15 mouse cellular contexts compared by ENCODE assay signal in genomic region chr12:32489415-32490139, GRCm38 (mm10).
A peak's percentile ranks its signal among the peaks of the same experiment; 100 is the strongest.
DNase-seq lines count a peak whose midpoint lies in the region; ATAC-seq lines count a peak whose summit lies in the region.
"Had no signal": no experiment of that assay in that cellular context is flagged by ENCODE, and none has a peak within 500 bp of the region (broad histone marks: within the 10 kb centered on the region; RNA-seq: fewer than 3 reads in every experiment).

No protein-coding gene starts in this region.

- no peaks in the 10 kb centered on the region for H3K4me1 ChIP-seq in forebrain, embryonic 13.5 days
- no peaks in the 10 kb centered on the region for H3K4me1 ChIP-seq in forebrain, embryonic 10.5 days
- H3K4me1 ChIP-seq: limb, embryonic 15.5 days had no signal

- no peaks in the 10 kb centered on the region for H3K27me3 ChIP-seq in forebrain, embryonic 13.5 days
- no peaks in the 10 kb centered on the region for H3K27me3 ChIP-seq in forebrain, embryonic 10.5 days (ENCODE audit: poor library complexity, severe bottlenecking)
- H3K27me3 ChIP-seq: limb, embryonic 15.5 days had no signal

- H3K4me3 ChIP-seq in forebrain, embryonic 13.5 days: no peak overlapping the region
- H3K4me3 ChIP-seq in forebrain, embryonic 10.5 days: no peak overlapping the region
- H3K4me3 ChIP-seq: erythroblast, embryonic 14.5 days; limb, embryonic 15.5 days had no signal

- H3K36me3 ChIP-seq in forebrain, embryonic 13.5 days (ENCODE audit: poor library complexity, severe bottlenecking): no peaks in the 10 kb centered on the region
- H3K36me3 ChIP-seq in forebrain, embryonic 10.5 days (replicated peaks): no peaks in the 10 kb centered on the region
- H3K36me3 ChIP-seq: limb, embryonic 15.5 days had no signal

- no peak overlapping the region for H3K9ac ChIP-seq in forebrain, embryonic 13.5 days
- H3K9ac ChIP-seq: limb, embryonic 15.5 days had no signal

- H3K9me3 ChIP-seq in forebrain, embryonic 13.5 days (replicated peaks): no peaks in the 10 kb centered on the region
- H3K9me3 ChIP-seq in forebrain, embryonic 10.5 days: no peaks in the 10 kb centered on the region
- H3K9me3 ChIP-seq: limb, embryonic 15.5 days had no signal

- ATAC-seq in forebrain, embryonic 13.5 days: peak; percentile 81

- no peak overlapping the region for H3K27ac ChIP-seq in forebrain, embryonic 13.5 days
- no peak overlapping the region for H3K27ac ChIP-seq in forebrain, embryonic 10.5 days
- H3K27ac ChIP-seq: kidney, postnatal 0 days; limb, embryonic 15.5 days; macrophage had no signal

- no peak for DNase-seq in forebrain, embryonic 10.5 days (ENCODE audit: extremely low spot score, low spot score)
- peak; percentile 16 for DNase-seq in lung, postnatal 36 days
- DNase-seq in lung, postnatal 14 days: no peak
- peak; percentile 1 for DNase-seq in induced T-regulatory cell, adult 2 months (ENCODE audit: low read depth)
- peak; percentile 9 for DNase-seq in retina, embryonic 14.5 days (ENCODE audit: low spot score)
- DNase-seq in ovary, postnatal 14 days (ENCODE audit: low spot score): no peak
- no peak for DNase-seq in frontal cortex, postnatal 36 days (ENCODE audit: low spot score in 2 of 2)
- DNase-seq: cerebellum, adult 8-10 months; gastrocnemius, postnatal 25 days; thymus, adult 18-20 months had no signal

- no peak overlapping the region for H3K4me2 ChIP-seq in forebrain, embryonic 13.5 days
- H3K4me2 ChIP-seq: limb, embryonic 15.5 days had no signal

Comparison
In these comparisons a context has a peak if more than half of its experiments do, and no peak if none do; other contexts are left out.
1. DNase-seq: peak in lung, postnatal 36 days (single experiment), induced T-regulatory cell, adult 2 months (single experiment) and retina, embryonic 14.5 days (single experiment); none in forebrain, embryonic 10.5 days (single experiment), lung, postnatal 14 days (single experiment), ovary, postnatal 14 days (single experiment) and frontal cortex, postnatal 36 days (0 of 2).